Mouse (Mus musculus) kidney, postnatal 14 days (tissue): ENCODE measurements around the gene Ccdc9.
"Not testable (repeated sequence)": the region's sequence is repeated elsewhere in the genome, so short reads cannot be mapped to it uniquely, and the experiment has no call there.

ENCODE experiments used
- DNase-seq: peaks from one replicate; pipeline ENCODE4 v3.0.0; 2022; ENCODE audit warnings: mixed read lengths

Ccdc9 gene

DNA sequence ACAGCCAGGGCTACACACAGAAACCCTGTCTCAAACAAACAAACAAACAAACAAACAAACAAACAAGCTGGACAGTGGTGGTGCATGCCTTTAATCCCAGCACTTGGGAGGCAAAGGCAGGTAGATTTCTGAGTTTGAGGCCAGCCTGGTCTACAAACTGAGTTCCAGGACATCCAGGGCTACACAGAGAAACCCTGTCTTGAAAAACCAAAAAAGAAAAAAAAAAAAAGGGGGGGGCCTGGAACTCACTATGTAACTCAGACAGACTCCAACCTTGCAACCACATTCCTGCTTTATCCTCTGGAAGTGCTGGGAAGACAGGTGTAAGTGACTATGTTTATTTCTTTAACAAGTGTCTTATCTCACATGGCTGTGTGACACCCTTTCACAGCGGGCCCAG, 21.5 kb upstream of the Ccdc9 start, which contains the start of gene Bbc3:
Gene Bbc3 (plus strand): TSS at position 301 of the 400 bp plus-strand sequence.
- DNase-seq = not testable (repeated sequence)

DNA sequence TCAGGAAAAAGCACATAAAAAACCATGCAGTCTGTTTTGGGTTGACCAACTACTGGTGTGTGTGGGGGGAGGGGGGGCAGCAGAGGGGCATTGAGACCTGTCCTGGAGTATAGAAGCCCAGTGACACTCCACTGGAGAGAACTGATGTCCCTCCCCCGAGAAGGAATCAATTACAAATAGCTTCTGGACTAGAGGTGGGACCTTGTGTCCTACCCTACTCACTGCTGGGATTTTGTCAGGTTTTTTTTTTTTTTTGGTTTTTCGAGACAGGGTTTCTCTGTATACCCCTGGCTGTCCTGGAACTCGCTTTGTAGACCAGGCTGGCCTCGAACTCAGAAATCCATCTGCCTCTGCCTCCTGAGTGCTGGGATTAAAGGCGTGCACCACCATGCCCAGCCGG, 20.5 kb upstream of the Ccdc9 start:
- DNase-seq = not testable (repeated sequence)

DNA sequence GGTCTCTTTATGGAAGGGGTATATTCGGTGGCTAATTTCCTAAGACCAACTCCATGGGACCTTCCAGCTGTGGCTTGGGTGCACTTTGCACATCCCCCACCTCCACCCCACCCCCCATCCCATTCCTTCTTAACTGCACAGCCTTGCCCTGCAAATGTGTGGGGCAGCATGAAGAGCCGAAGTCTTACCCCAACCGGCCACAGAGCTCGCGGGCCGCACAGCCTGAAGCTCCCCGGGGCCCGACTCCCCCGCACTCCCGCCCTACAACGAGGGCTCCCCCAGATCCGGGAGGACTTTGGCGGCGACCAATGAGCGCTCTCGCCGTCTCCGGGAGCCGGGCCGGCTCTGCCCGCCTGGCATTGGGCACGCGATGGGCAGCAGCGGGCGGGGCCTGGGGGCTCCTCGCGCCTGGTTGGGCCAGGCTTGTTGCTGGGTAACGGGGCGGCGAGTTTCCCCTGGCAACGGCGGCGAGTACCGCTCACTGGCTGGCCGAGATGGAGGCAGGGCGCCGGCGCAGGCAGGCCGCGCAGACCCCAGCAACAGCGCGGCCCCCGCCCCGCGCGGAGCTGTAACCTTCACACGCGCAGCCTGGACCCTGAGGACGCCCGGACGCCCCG, 12.9 kb upstream of the Ccdc9 start:
- DNase-seq = peak; percentile 91

DNA sequence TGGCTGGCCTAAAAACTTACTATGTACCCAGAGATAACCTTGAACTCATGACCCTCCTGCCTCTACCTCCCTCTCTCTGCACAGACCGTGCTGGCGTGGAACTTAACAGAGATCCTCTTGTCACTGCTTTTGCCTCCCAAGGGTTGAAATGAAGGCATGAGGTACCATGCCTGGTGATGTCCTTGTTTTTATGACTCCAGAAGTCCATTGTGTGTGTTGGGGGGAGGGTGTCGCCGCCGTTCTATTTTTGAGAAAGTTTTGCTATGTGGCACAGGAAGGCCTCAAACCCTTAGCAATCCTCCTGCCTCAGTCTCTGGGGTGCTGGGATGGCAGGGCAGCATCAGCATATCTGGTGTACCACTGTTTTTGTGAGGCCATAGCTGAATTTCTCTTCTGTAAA, 12.3 kb upstream of the Ccdc9 start:
- no peak for DNase-seq

DNA sequence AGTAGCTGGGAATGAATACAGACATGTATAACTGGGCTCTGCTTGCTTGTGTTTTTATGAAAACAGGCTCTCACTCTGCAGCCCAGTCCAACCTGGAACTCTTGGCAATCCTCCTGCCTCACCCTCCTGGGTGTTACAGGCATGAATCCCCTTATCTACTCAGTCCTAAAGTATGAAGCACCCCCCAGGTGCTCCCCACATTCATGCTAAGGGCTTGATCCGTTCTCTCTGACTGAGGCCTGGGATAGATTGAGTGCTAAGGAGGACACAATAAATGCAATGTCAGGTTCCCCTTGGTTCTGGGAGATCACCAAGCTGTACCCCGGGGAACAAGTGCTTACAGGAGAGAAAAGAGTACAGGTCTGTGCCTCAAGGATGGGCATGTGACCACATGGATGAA, 11.0 kb upstream of the Ccdc9 start:
- no peak for DNase-seq

DNA sequence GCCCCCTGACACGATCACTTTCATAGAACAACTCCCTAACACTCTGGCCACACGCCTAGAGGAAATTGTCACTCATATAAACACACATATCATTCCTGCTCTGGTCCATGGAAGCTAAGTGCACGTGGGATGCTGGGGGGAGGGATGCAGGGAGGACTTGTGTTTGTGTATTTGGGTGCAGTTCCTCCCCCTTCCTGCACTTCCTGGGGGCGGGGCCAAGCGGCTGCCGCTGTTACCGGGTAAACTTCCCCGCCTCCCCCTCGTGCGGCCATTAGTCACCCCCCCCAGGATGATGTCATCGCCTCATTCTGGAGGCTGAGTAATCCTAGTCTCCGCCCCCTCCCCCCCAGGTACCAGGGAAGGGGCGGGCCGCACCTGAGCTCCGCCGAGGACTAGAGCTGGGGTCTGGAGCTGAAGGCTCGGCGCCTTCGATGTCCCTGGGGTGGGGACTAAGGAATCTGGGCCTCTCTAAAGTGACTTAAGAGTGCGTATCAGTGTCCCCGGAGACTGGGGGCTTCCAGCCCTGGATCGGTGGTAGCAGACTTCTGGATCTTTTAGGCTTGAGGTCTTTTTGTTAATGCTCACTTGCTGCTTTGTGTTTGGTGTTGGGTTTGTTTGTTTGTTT, 10.3 kb upstream of the Ccdc9 start:
- DNase-seq = peak; percentile 92

DNA sequence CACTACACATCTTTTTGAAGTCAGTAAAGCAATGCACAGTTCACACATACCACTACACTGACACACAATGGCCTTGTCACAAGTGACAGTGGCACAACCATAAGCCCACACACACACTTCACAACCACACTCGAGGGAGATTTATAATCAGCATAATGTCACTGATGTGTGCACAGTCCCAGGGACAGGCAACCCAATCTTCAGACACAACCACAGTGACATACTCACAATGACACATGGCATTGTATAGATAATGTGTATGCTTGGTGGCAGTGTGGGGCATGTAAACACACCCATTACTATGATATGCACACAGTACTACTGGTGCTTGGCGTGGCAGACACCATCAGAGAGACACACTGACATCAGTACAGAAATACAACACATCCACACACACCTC, 9.6 kb upstream of the Ccdc9 start:
- DNase-seq = no peak

DNA sequence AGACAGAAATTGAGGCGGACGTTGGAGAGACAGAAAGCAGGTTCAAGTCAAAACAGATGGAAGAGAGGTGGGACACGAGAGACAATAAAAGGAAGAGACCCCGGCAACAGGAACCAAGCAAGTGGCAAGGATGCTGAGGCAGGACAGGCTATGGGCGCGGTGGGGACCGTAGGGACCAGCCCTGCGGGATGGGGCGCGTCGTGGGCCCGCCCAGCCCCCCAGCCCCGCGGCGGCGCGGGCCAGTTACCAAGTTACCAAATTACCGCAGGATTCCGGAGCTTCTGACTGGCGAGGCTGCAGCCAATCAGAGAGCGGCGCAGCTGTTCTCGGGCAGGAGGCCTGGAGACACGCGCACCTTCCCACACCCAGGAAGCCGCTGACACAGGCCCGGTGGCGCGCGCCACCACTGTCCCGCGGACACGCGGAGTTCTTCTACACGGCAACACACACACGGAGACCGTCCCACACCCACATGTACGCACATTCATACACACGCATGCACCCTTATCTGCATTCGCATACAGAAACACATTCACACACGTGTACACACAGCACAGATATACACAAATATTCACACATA, 8.8 kb upstream of the Ccdc9 start:
- peak; percentile 88 for DNase-seq

DNA sequence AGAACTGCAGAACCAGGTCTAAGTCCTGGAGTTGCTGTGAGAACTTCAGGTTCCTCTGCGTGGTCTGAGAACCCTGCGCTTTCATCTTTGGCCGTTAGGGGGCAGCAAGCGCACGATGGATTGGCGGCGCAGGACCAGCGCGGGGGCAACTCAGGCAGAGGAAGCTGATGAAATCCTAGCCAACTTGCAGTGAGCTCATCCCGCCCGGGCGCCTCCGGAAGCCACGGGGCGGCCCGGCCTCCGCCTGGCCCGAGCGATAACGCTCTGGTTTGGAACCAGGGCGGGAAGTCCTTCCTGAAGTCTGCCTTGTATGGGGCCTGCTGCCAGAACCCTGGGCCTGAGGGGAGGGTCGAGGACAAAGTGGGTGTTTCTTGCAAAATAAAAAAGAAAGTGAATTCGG, 8.2 kb upstream of the Ccdc9 start:
- DNase-seq = peak; percentile 95

DNA sequence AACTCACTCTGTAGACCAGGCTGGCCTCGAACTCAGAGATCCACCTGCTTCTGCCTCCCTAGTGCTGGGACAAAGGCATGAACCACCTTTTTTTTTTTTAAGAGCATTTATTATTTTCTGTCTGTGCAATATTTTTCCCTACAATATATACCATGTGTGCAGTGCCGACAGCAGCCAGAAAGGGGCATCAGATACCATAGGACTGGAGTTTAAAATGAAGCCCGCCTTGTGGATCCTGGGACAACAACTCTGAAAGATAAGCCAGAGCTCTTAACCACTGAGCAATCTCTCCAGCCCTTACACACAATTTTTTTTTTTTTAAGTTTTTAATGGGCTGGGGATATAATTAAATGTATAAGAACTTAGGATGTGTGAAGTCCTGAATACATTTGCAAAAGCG, 7.8 kb upstream of the Ccdc9 start:
- DNase-seq = peak; percentile 56

DNA sequence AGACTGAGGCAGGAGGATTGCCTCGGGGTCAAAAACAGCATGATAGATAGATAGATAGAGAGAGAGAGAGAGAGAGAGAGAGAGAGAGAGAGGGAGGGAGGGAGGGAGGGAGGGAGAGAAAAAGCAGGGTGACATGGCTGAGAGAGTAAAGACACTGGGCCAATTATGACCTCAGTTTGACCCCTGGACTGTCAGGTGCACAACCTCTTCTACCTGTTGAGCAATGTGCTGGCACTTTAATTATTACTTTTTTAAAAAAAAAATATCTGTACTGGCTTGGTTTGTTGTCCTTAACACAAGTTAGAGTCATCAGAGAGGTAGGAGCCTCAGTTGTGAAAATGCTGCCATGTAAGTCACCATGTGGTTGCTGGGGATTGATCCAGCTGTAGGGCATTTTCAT, 1.2 kb upstream of the Ccdc9 start:
- DNase-seq = no peak

DNA sequence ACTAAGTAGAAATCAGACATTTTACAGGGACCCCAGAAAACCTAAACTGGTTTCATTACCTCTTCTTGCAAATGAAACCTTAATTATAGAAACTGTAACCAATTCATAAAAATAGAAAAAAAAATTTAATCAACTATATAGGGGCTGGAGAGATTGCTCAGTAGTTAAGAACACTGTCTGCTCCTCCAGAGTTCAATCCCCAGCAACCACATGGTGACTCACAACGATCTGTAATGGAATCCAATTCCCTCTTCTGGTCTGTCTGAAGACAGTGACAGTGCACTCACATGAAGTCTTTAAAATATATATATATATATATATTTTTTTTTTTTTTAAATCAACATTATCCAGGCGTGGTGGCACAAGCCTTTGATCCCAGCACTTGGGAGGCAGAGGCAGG, 421 bp upstream of the Ccdc9 start:
- DNase-seq = no peak

DNA sequence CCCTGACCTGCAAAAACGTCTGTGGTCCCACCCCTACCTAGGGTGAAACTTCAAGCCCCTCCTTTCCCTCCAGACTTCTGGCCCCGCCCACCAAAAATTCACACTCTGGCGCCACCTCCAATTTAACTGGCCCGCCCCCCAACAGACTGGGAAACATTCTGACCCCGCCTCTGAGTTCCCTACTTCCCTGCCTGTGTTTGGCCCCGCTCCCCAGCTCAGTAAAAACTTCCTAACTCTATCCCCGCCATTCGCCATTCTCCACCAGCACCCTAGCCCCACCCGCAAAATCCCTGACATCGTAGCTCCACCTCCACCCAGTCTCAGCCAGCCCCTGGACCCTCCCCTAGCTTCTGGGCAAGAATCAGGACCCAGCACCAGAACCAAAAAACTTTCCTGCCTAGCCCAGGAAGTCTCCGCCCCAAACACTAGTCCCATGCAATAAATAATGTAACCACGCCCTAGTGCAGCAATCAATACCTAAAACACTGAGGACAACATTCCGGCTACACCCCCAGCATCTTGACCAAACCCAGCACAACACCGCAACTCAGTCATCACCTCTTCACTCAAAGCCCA, 1.1 kb downstream of the Ccdc9 start:
- DNase-seq = peak; percentile 88

DNA sequence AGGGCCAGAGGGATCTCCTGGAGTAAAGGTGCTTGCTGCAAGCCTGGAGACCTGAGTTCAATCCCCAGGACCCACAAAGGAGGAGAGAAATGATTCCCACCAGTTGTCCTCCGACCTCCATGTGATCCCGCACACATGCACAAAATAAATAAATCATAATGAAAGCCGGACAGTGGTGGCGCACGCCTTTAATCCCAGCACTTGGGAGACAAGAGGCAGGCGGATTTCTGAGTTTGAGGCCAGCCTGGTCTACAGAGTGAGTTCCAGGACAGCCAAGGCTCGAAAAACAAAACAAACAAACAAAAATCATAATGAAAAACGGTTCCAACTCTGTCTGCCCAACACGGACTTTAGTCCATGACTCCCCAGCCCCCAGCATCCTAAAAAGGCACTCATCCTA, 1.7 kb downstream of the Ccdc9 start:
- no peak for DNase-seq

DNA sequence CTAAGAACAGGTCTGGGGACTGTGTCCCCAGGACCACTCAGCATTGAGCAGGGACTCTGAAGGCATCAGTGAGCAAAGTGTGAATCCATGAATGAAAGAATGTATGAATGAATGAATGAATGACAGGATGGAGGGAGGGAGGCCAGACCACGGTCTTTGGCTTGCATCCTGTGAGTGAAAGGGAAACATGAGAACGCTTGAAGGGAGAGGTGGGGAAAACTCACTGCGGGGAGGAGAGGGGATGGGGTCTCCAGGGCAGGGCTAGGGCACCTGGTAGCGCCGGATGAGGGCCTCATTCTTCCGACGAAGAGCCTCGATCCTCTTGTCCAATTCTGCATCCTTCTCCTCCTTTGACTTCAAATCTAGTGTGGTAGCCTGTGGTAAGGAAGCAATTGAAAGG, 2.6 kb downstream of the Ccdc9 start:
- DNase-seq = no peak

DNA sequence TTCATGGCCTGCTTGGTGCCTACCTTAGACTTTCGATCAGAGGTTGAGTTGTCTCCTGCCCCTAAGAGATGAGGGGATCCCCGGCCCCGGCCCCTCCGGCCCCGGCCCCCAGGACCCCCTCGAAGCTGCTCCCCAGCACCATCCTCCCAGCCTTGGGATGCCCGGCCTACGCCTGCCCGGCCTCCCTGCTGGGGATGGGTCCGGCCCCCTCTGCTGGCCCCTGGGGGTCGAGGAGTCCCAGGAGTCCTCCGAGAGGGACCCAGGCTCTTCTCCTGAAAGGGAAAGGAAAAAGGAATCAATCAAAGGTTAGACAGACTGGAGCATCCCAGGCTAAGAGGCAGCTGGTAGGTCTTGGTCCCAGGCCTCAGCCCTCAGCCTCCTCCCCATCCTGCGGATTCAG, 4.3 kb downstream of the Ccdc9 start:
- no peak for DNase-seq

DNA sequence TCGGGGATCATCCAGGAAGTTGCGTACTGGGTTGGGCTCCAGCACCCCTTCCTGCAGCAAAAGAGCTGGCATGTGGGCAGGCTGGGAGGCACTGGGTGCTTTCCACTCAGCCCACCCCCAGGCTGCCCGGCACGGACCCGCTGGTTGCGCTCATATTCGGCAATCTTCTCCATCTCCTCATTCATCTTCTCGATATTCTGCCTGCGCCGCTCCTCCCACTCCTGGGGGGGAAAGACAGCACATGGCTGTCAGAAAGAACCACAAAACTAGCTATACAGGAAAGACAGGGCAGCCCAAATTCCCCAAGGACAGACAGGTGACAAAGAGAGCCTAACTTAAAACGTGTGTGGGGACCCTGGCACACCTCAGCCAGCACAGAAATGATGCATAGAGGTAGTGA, 5.9 kb downstream of the Ccdc9 start:
- no peak for DNase-seq

DNA sequence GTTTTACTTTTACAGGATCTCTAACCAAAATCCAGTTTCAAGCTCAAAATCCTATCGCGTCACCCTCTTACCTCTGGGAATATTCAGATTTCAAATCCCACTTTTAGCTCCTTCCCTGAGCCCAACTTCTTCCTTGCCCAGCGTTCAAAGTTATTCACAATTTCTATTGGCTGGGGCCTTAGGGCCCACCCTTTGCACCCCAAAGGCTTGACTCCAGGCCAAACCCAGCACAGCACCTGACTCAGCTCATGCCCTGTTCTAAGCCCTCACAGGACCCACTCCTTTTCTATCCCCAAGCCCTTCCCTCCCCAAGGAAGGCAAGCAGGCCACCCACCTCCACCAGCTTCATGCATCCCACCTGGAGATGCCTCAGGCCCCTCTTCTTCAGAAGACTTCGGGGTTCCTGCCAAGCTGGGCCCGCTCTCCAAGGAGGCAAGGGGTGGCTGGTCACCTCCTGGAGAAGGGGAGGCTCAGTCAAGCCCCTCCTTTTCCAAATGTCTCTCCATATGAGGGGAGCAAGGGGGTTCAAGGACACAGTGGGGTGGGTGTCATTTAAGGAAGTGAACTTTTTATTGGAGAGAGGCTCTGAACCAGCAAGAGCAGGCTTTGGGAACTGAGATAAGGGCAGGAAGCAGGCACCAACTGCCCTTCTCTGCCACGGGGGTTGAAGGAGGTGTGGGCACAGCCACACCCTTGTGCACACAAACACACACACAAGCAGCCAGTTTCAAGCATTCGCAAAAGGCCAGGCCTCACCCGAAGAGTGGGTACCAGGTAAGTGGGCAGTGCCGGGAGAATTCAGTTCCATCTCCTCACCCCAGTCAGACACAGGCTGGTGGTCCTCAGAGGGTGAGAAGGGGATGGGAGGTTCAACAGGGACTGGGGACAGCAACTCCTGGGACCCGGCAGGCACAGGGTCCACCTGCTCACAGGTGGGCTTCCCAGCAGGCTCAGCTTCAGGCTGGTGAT, 11.4 kb downstream of the Ccdc9 start:
- no peak for DNase-seq

DNA sequence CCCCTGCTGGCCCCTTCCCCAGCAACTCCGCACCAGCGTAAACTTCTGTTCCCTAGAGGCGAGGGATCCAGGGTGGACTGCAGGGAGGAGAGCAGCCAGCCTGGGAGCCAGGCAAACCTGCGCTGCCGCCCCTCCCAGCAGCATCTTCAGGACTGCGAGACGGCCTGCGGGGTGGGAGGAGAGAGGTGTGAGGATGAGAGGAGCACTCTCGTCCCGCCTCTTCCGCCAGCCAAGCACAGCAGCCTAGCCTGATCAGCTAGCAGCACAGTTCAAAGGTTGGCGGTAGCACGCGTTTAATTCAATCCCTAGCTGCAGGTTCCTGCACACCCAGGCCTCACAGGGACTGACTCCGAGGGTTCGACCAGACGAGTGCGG, 12.8 kb downstream of the Ccdc9 start:
- peak; percentile 86 for DNase-seq

DNA sequence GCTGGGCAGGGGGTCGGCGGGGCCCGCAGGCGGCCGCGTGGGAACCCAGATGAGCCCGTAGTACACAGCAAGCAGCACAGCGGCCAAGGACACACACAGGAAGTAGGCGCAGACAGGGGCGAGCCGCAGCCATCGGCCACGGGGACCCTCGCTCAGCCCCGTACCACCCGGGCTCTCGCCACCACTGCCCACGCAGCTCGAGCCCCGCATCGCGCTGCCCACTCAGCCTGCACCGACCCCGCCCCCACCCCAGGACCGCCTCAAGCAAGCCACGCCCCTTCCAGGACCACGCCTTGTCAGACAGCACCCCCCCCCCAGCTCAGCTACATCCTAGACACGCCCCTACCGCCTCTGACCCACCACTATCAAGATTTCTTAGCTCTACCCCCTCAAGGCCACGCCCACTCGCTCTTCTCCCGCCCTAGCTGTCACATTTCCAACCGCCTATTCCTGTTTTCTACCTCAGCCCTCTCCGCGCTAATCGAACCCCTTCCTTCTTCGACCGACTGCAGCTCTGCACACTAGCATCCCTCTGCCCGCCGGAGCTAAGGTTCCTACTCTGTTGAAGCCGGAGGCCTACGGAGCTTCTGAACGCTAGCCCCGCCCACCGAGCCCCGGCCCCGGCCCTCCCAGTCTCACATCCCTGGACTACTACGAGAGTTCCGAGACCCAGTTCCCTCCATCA, 13.4 kb downstream of the Ccdc9 start, which contains the start of gene Inafm1:
Gene Inafm1 (minus strand): TSS at position 537 of the 685 bp plus-strand sequence.
- DNase-seq = peak; percentile 94

DNA sequence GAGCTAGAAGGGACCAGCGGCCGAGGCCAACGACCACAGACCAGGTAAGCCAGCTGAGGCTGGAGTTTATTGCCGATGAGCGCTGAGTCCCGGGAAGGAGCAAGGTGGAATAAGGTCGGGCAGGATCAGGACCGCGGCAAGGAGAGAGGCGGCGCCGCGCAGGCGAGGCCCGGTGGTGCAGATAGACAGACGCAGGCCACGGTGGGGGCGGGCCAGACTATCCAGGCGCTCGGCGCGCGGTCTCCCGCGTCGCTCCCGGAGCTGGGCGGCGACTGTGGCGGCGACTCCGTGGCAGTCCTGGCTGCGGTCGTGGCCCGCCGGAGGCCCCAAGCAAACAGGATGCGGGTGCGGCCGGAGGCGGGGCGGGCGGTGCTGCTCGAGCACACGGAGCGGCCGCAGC, 13.9 kb downstream of the Ccdc9 start:
- peak; percentile 83 for DNase-seq

DNA sequence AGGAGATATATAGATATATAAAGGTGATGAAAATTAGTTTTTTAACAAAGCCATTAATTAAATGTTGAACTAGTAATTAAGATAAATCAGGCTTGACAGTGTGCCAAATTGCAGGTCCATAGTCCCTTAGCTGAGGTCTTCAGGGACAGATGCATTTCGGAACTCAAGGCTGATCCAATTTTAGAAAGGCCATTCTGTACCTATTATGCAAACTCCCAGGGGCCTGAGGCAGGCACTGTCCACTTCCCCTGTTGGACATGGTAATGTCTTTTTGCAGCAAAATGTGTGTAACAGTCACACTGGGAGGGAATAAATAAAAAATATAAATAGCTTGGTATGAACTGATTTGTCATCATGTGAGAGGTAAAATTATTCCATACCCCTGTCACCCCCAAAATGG, 15.5 kb downstream of the Ccdc9 start:
- DNase-seq = no peak
